Mouse (Mus musculus) myocyte (in vitro differentiated cells): ENCODE measurements at regions not wholly inside any gene's neighbourhood (a gene's known extent, or its start where the extent isn't known, plus 50 kb on each side); places are given as distances from the start of the nearest gene placed in this dataset.

Experiments
- MYOD1 ChIP-seq, 3 experiments: IDR thresholded peaks; one replicate each; pipeline ENCODE4 v1.6.1; 2011; ENCODE audit warnings: control low read depth in 2 of 3, low read depth in 2 of 3, mild to moderate bottlenecking in 2 of 3, moderate library complexity in 1 of 3; ENCODE audit not compliant: insufficient read length in 2 of 3, control insufficient read depth in 1 of 3
- POLR2A ChIP-seq: IDR thresholded peaks from one replicate; pipeline ENCODE4 v1.6.1; 2011; ENCODE audit warnings: low read depth, mild to moderate bottlenecking, control low read depth, moderate library complexity; ENCODE audit not compliant: insufficient read length
- POLR2AphosphoS2 ChIP-seq: IDR thresholded peaks from one replicate; pipeline ENCODE4 v1.6.1; 2011; ENCODE audit warnings: low read depth, control low read depth; ENCODE audit not compliant: insufficient read length
- REST ChIP-seq: IDR thresholded peaks from one replicate; pipeline ENCODE4 v1.6.1; 2011; ENCODE audit warnings: mild to moderate bottlenecking, control low read depth, moderate library complexity; ENCODE audit not compliant: insufficient read depth, insufficient read length
- TCF3 ChIP-seq: IDR thresholded peaks from one replicate; pipeline ENCODE4 v1.6.1; 2011; ENCODE audit warnings: low read depth, control low read depth; ENCODE audit not compliant: insufficient read length
- USF1 ChIP-seq: IDR thresholded peaks from one replicate; pipeline ENCODE4 v1.6.1; 2011; ENCODE audit warnings: low read depth, mild to moderate bottlenecking, control low read depth, moderate library complexity

DNA sequence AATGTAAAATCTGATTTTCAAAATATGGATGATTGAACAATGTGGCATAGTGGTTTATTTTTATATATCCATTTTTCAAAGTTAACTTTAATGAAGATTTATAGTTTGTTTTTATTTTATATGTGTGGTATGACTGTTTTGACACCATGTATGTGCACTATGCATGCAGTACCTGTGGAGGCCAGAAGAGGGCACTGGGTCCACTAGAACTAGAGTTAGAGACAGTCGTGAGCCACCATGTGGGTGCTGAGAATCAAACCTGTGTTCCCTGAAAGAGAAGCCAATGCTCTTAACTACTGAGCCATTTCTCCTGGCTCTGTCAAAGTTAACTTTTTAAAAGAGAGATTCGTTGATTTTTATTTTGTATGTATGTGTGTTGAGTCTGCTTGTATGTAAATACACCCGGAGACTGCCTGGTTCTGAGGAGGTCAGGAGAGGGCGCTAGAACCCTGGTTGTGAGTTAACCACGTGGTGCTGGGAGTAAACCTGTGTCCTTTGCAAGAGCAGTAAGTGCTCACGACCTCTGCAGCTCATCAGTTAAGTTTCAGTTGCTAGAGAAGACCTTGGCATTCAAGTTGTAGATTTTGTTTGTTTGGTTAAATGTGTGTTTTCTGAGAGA, 266.3 kb upstream of the Nr5a2 start:
- no peak for TF ChIP-seq POLR2A
- TF ChIP-seq TCF3 = no peak
- TF ChIP-seq POLR2AphosphoS2 = no peak
- TF ChIP-seq REST = no peak
- TF ChIP-seq USF1 = no peak
- no peak for TF ChIP-seq MYOD1 (IDR thresholded peaks at IDR 0.05; ENCODE audit: control insufficient read depth in 1 of 3, insufficient read length in 2 of 3, low read depth in 2 of 3)
